Mouse (Mus musculus) midbrain, embryonic 13.5 days (tissue): ENCODE measurements around the gene Ahsa2. TPM values are rescaled to one million over a fixed set of nuclear protein-coding genes. Genes with fewer than 3 reads are reported as not detected.
"Not testable (repeated sequence)": the region's sequence is repeated elsewhere in the genome, so short reads cannot be mapped to it uniquely, and the experiment has no call there.

Experiments used
- ATAC-seq: fragments of 200-750 bp; cut with Nextera tagmentation; 2 replicates; pipeline ENCODE4 v1.8.0; 2017; ENCODE audit warnings: mild to moderate bottlenecking, moderate TSS enrichment, moderate library complexity
- H3K27ac ChIP-seq: fragments of 300-500 bp; sonication (generic); 2 replicates; pipeline ENCODE4 v1.5.1; 2015; ENCODE audit warnings: inconsistent platforms, mild to moderate bottlenecking, moderate library complexity
- H3K27me3 ChIP-seq: fragments of 300-500 bp; sonication (generic); 2 replicates; pipeline ENCODE4 v1.6.1; 2015; ENCODE audit warnings: mild to moderate bottlenecking, inconsistent platforms
- H3K36me3 ChIP-seq: fragments of 300-500 bp; sonication (generic); 2 replicates; pipeline ENCODE4 v1.6.1; 2015; ENCODE audit warnings: mild to moderate bottlenecking, inconsistent platforms
- H3K4me1 ChIP-seq: fragments of 300-500 bp; sonication (generic); replicated peaks from 2 replicates; pipeline ENCODE4 v1.6.1; 2015; ENCODE audit warnings: inconsistent platforms
- H3K4me2 ChIP-seq: fragments of 300-500 bp; sonication (generic); replicated peaks from 2 replicates; pipeline ENCODE4 v1.6.1; 2015; ENCODE audit warnings: moderate library complexity, mild to moderate bottlenecking, inconsistent platforms
- H3K4me3 ChIP-seq: fragments of 300-500 bp; sonication (generic); replicated peaks from 2 replicates; pipeline ENCODE4 v1.5.1; 2015; ENCODE audit warnings: mild to moderate bottlenecking, inconsistent platforms
- H3K9ac ChIP-seq: fragments of 300-500 bp; sonication (generic); replicated peaks from 2 replicates; pipeline ENCODE4 v1.6.1; 2015; ENCODE audit warnings: mild to moderate bottlenecking, inconsistent platforms
- H3K9me3 ChIP-seq: fragments of 300-500 bp; sonication (generic); 2 replicates; pipeline ENCODE4 v1.6.1; 2016; ENCODE audit warnings: mild to moderate bottlenecking, inconsistent platforms
- WGBS: fragments of 180-500 bp; shearing (Covaris S2); methylation state at CpG from one replicate; pipeline ENCODE4 v1.1.7; 2015; 5-methylcytosine and 5-hydroxymethylcytosine counted together
- polyA plus RNA-seq: library from polyadenylated mRNA; unstranded; fragments of >200 nt; fragmentation: Nextera tagmentation; extraction: Ambion mirVana; gene quantifications from 2 replicates; pipeline ENCODE4 v1.2.1, GENCODE M21; 2015

Gene Ahsa2
- polyA plus RNA-seq = 142 and 144 TPM in 2 replicates

DNA sequence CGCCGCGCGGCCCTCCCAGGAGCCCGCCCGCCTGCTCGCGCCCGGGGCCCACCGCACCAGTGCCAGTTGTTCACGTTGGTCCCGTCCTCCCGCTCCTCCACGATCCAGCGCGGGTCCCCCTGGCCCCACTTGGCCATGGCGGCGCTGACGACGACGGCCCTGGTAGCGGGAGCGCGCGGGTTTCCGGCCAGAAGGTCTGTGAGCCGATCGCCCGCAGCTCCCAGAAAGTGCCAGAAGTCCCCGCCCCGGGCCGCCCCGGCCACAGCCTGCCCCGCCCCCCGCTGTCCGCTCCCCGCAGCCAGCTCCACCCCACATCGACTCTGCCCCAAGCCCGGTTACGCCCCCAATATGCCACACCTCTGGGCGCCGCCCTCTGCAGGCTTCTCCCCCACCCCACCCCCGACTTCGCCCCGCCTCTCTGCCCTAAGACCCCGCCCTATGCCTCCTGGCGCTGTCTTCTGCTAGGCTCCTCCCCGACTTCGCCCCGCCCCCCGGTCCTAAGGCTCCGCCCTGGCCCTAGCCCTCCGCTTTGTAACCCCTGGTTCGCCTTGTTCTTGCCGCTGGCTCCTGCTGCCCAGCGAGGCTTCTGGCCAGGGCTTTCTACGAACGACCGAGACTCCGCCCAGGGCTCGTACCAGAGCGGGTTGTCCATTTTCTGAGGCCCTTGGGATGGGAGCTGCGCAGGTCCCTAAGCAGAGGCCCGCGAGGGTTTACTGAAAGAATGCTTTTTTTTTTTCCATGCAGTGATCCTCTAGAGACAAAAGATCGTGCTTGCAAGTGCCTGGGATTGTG lies at the start of gene Ahsa2:
Gene Ahsa2, minus strand, starts transcription at position 313 of the 792 bp plus-strand sequence.
- peak; percentile 94 for ATAC-seq
- Histone ChIP-seq H3K4me3 (peak within 1 kb of the TSS; percentile 76), H3K27ac (peak within 1 kb of the TSS; percentile 96), H3K36me3 (peaks cover 22% of the 10 kb centered on the region), H3K27me3 (no peaks in the 10 kb centered on the region), H3K9me3 (no peaks in the 10 kb centered on the region), H3K9ac (peak within 1 kb of the TSS; percentile 91), H3K4me2 (peak within 1 kb of the TSS; percentile 88), H3K4me1 (peaks cover 32% of the 10 kb centered on the region)
- 2% methylated on average over 49 of the region's 66 CpGs for WGBS

DNA sequence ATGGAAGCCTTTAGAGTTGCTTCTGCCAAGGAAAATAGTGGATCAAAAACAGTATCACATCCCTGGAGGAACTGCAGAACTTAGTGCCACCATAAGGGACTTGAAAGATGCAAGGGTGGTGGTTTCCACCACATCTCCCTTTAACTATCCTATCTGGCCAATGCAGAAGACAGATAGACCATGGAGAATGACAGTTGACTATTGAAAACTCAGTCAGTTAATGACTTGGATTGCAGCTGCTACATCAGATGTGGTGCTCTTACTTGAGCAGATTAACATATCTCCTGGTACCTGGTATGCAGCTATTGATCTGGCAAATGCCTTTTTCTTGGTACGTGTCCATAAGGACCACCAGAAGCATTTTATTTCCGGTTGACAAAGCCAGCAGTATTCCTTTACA lies 39.6 kb upstream of the Ahsa2 start:
- Histone ChIP-seq H3K4me2 (no peak overlapping the region), H3K36me3 (no peaks in the 10 kb centered on the region), H3K9me3 (no peaks in the 10 kb centered on the region), H3K4me1 (no peaks in the 10 kb centered on the region), H3K4me3 (no peak overlapping the region), H3K9ac (no peak overlapping the region), H3K27ac (no peak overlapping the region), H3K27me3 (no peaks in the 10 kb centered on the region)
- no peak for ATAC-seq
- 89% methylated on average over 2 of the region's 2 CpGs for WGBS

DNA sequence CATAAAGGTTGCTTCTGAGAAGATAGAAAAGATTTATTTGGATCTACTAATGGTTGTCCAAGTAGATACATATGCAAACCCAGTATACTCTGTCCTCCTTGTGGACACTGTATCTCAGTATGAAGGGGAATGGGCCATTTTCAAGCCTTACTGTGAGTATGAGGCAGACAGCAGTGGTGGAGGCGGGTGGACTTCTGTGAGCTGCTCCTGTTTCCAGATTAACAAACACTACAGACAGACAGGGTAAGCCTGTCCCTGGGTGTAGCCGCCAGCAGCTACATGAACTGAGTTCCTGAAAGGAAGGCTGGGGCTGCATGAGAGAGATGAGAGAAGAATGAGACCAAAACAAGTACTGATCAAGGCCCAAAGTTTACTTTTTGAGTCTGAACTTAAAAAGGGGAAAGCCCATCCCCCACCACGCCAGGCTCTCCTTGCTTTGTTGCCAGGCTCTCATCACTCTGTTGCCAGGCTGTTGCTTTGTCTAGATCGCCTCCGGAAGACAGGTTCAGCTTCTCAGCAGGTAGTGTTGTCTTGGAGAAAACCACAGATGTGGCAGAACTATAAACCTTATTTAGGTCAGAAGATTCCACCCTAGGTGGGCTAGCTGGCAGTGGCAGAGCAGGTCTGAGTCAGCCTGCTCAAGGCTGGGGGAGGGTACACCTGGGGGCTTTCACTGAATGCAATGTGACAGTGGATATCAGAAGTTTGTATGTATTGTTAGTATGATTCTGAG lies 22.8 kb upstream of the Ahsa2 start, which contains the start of gene 1700093K21Rik:
Gene 1700093K21Rik, minus strand, starts transcription at position 683 of the 733 bp plus-strand sequence.
- Histone ChIP-seq H3K36me3 (no peaks in the 10 kb centered on the region), H3K9ac (no peak within 1 kb of the TSS), H3K27me3 (no peaks in the 10 kb centered on the region), H3K4me1 (no peaks in the 10 kb centered on the region), H3K27ac (no peak within 1 kb of the TSS), H3K4me3 (no peak within 1 kb of the TSS), H3K4me2 (no peak within 1 kb of the TSS), H3K9me3 (no peaks in the 10 kb centered on the region)
- 29% methylated on average over 5 of the region's 5 CpGs for WGBS
- no peak for ATAC-seq

DNA sequence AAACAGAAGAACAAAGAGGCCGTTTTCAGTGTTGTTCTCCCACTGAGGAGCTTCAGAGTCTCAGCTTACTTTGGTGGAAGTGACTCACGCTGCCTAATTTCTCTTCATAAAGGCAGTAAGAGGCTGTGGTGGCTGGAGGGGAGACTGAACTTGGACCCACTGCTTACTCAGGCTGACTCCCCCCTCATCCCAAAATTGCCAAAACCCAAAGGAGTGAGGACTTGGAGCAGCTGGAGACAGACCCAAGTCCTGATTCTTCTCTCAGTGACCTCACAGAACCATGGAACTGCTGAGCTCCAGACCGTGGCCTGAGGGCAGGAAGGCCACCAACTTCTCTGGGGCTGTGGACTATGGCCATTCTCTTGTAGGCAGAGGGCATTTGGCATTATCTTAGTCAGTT lies 21.2 kb upstream of the Ahsa2 start:
- H3K4me2 ChIP-seq = no peak overlapping the region
- ATAC-seq = no peak

DNA sequence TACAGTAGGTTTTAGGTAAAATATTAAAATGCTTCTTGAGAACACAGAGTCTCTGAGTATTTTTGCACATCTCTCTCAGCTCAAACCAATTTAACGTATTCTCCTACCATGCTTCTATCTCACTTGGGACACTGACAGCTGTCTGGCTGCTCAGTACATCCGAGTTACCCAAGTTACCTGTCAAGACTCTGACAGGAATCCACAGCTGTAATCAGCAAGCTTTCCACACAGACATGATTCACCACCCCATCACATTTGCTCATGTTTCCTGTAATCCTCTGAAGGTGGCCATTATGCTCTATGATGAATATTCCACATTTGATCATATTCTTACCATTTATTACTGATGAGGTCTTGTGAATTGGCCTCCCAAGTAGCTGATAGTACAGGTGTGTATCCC lies 17.5 kb upstream of the Ahsa2 start:
- Histone ChIP-seq H3K9ac (no peak overlapping the region), H3K4me3 (no peak overlapping the region), H3K36me3 (no peaks in the 10 kb centered on the region), H3K4me2 (no peak overlapping the region), H3K27ac (no peak overlapping the region), H3K9me3 (no peaks in the 10 kb centered on the region), H3K4me1 (peaks cover 10% of the 10 kb centered on the region), H3K27me3 (no peaks in the 10 kb centered on the region)
- ATAC-seq = no peak
- 90% methylated on average over 2 of the region's 2 CpGs for WGBS

More for the DNA sequence above, 21.2 kb upstream of the Ahsa2 start:
- H3K9ac ChIP-seq = no peak overlapping the region
- no peaks in the 10 kb centered on the region for H3K36me3 ChIP-seq
- H3K27ac ChIP-seq = no peak overlapping the region
- H3K4me3 ChIP-seq = no peak overlapping the region
- no peaks in the 10 kb centered on the region for H3K27me3 ChIP-seq
- H3K4me1 ChIP-seq = no peaks in the 10 kb centered on the region
- WGBS = 83% methylated on average over 3 of the region's 3 CpGs
- no peaks in the 10 kb centered on the region for H3K9me3 ChIP-seq

DNA sequence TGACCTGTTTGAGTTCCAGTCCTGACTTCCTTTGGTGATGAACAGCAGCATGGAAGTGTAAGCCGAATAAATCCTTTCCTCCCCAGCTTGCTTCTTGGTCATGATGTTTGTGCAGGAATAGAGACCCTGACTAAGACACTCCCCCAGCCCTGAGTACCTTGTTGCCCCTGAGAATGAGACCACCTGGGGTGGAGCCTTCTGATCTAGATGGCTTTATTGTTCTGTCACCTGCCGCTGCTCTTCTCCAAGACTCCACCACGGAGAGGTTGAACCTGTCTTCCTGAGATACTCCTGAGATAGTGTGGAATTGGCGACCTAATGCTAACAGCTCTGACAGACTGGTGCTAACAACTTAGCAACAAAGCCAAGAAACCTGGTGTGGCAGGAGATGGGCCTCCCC lies 17.0 kb upstream of the Ahsa2 start:
- not testable (repeated sequence) for H3K36me3 ChIP-seq, H3K27ac ChIP-seq, H3K9ac ChIP-seq, H3K4me1 ChIP-seq, ATAC-seq, H3K4me2 ChIP-seq, H3K27me3 ChIP-seq, H3K9me3 ChIP-seq, H3K4me3 ChIP-seq
- 76% methylated on average over 4 of the region's 4 CpGs for WGBS

DNA sequence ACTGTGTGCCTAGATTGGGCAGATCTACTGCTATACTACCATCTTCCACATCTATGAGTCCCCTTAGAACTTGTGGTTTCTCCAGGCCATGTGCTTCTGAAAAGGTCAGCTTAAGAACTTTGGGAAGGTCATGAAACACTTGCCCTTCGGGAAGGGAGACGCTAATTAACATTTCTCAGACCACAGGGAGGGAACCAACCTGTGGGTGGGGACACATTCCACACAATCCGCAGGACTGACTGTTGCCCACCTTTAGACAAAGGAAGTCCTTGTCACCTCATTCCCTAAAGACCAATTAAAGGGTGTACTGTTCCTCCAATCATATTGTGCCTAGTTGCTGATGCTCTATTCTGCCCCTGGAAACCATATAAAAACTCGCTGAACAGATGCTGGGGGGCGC lies 7.0 kb upstream of the Ahsa2 start:
- not testable (repeated sequence) for H3K36me3 ChIP-seq, H3K4me3 ChIP-seq, H3K4me2 ChIP-seq, H3K9me3 ChIP-seq, H3K9ac ChIP-seq, H3K4me1 ChIP-seq, H3K27me3 ChIP-seq, ATAC-seq, H3K27ac ChIP-seq
- WGBS = 88% methylated on average over 5 of the region's 5 CpGs

DNA sequence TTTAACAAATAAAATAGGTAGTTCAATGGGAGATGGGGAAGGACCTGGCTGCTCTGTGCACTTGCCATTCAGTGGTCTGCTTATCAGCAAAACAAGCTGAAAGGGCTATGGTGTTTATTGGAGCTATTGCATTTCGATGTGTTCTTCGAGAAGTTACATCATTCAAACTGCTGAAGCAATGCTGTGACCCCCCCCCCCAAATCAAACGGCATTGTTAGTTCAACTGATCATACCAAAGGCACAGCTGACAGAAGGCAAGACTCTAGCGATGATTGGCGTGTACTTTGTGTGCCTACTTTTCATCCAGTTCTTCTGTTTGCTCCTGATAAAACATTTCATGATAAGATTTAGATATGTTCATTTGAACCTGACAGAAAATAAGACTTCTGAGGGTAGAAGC lies 779 bp upstream of the Ahsa2 start:
- no peak for ATAC-seq
- H3K9me3 ChIP-seq = no peaks in the 10 kb centered on the region
- peak overlapping the region; percentile 88 for H3K4me2 ChIP-seq
- peaks cover 32% of the 10 kb centered on the region for H3K4me1 ChIP-seq
- peak overlapping the region; percentile 76 for H3K4me3 ChIP-seq
- peak overlapping the region; percentile 64; the same call in 1 of the 2 replicates for H3K9ac ChIP-seq
- 50% methylated on average over 5 of the region's 5 CpGs for WGBS
- peak overlapping the region; percentile 96 for H3K27ac ChIP-seq
- H3K27me3 ChIP-seq = no peaks in the 10 kb centered on the region
- H3K36me3 ChIP-seq = peaks cover 16% of the 10 kb centered on the region

DNA sequence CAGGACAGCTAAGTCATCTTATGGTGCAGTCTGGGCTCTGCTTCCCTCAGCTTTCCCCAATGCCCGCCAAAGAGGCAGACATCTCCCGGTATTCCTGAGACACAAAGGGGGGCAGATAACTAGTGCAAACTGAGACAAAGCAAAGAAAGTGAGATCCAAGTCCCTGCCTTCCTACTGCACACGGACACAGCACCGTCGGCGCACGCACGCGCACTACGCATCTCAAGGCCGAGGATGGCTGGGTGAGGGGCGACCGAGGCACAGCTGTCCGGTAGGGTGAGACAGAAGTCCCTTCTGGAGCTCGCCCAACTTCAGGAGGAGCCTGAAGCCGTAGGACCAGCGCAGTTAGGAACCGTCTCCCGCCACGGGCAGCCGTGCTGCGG lies 504 bp downstream of the Ahsa2 start:
- H3K27me3 ChIP-seq = no peaks in the 10 kb centered on the region
- no peaks in the 10 kb centered on the region for H3K9me3 ChIP-seq
- H3K9ac ChIP-seq = peak overlapping the region; percentile 91
- H3K4me1 ChIP-seq = peaks cover 32% of the 10 kb centered on the region
- WGBS = 0% methylated on average over 22 of the region's 22 CpGs
- peak overlapping the region; percentile 76 for H3K4me3 ChIP-seq
- peak overlapping the region; percentile 96 for H3K27ac ChIP-seq
- ATAC-seq = peak; percentile 91
- H3K36me3 ChIP-seq = peaks cover 28% of the 10 kb centered on the region
- peak overlapping the region; percentile 88 for H3K4me2 ChIP-seq

DNA sequence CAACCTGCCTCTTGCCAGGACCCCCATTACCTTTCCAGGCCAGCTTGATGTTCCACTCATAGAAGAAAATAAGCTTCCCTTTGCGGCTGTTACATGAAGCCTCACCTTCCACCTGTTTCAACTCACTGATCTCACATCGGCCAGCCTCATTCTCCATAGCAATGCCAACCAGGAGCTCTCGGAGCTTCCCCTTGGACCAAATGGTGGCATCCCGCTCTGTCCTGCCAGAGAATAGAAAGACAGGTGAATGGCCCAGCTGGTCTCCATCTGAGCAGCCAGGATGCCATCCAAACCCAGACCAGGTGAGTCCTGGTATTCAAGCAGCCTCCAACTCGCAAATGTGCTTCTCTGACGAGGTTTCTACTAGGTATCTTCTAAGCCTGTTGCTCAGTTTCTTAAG lies 1.2 kb downstream of the Ahsa2 start:
- no peak for ATAC-seq

DNA sequence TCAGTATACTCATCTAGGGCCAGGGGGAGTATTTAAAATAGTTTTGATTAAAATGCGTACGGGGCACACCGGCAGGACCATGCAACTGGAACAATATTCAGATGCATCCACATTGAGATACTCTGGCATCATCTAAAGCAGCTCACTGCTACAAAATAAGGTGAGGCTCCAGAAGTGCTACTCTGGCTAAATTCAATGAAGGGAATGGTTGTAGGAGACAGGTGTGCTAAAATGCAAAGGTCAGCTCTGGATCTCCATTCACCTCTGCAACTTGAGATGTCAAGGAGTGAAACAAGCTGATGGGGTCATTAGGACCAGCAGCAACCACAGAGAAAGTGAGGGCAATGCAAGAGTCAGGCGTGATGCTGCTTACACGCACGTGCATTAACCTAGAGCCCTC lies 2.6 kb downstream of the Ahsa2 start:
- Histone ChIP-seq H3K9ac (no peak overlapping the region), H3K36me3 (peaks cover 48% of the 10 kb centered on the region), H3K27ac (no peak overlapping the region), H3K4me2 (peak overlapping the region; percentile 88), H3K4me1 (peaks cover 32% of the 10 kb centered on the region), H3K4me3 (0 out of 2 replicates have a peak overlapping the region, but pooled peaks have one; percentile 76), H3K9me3 (no peaks in the 10 kb centered on the region), H3K27me3 (no peaks in the 10 kb centered on the region)
- ATAC-seq = no peak
- WGBS = 93% methylated on average over 6 of the region's 6 CpGs

More for the DNA sequence above, 1.2 kb downstream of the Ahsa2 start:
- peak overlapping the region; percentile 91 for H3K9ac ChIP-seq
- H3K4me1 ChIP-seq = peaks cover 32% of the 10 kb centered on the region
- H3K27me3 ChIP-seq = no peaks in the 10 kb centered on the region
- 48% methylated on average over 6 of the region's 6 CpGs for WGBS
- H3K4me2 ChIP-seq = peak overlapping the region; percentile 88
- peaks cover 34% of the 10 kb centered on the region for H3K36me3 ChIP-seq
- H3K4me3 ChIP-seq = peak overlapping the region; percentile 76
- no peaks in the 10 kb centered on the region for H3K9me3 ChIP-seq
- peak overlapping the region; percentile 96 for H3K27ac ChIP-seq

DNA sequence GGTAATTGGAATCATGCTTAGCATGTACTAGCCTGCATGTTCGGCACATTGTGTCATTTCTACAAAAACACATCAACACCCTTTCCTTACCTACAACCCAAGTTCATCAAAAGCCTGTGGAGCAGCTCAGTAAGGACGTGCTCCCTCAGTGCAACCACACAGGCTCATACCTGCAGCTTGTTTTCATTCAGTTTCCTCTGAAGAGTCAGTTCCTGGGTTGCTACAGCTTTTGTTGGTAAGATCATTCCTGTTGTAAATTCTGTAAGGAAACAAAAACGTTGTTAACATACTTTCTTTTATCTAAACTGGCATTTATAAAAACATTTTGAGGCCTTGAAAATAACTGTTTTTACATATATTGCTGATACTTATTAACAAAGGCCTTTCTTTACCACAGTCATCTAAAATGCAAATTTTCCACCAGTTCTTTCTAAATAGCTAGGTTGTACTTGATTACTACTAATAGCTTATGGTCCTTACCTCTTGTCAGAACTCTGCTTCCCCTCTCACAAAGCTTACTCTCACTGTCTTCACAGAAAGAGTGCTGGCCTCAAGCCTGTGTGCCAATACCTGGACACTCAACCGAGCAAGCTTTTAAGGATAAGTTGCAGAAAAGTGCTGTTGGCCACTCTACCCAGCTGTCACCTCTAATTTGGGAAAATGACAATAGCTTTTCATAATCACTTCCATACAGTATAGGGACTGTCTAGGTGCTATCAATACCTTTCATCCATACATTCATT lies 5.6 kb downstream of the Ahsa2 start:
- Histone ChIP-seq H3K4me1 (peaks cover 27% of the 10 kb centered on the region), H3K36me3 (peaks cover 77% of the 10 kb centered on the region), H3K4me2 (no peak overlapping the region), H3K4me3 (no peak overlapping the region), H3K27me3 (no peaks in the 10 kb centered on the region), H3K9ac (no peak overlapping the region), H3K27ac (no peak overlapping the region), H3K9me3 (no peaks in the 10 kb centered on the region)
- no peak for ATAC-seq
- WGBS = 93% methylated on average over 4 of the region's 4 CpGs
